Mouse (Mus musculus) thymus, postnatal 10 days (tissue): Measurements from ENCODE around the gene Lta.
A peak's percentile ranks its signal among the peaks of the same experiment; 100 is the strongest.

Experiments used
- DNase-seq, 2 experiments: peaks; one replicate each; pipeline ENCODE4 v3.0.0; 2021; ENCODE audit warnings: low spot score in 2 of 2

The Lta gene

DNA sequence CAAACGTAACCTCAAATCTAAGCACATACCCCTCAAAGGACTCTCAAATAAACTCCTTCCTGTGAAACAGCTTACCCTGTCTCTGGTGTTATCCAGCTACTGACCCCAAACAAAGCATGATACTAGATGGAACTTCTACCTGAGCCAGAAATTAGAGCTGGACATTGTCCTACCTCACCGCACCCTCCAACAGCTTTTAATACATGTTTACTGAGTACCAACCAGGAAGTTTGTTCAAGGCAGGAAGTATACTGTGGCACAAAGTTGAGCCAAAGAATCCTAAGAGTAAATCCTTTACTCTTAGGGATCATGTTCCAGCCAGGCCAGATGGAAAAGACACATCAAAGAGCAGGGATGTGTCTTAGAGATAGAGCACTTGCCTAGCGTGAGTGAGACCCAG is 5.4 kb upstream of the Lta start:
- no peak for DNase-seq

DNA sequence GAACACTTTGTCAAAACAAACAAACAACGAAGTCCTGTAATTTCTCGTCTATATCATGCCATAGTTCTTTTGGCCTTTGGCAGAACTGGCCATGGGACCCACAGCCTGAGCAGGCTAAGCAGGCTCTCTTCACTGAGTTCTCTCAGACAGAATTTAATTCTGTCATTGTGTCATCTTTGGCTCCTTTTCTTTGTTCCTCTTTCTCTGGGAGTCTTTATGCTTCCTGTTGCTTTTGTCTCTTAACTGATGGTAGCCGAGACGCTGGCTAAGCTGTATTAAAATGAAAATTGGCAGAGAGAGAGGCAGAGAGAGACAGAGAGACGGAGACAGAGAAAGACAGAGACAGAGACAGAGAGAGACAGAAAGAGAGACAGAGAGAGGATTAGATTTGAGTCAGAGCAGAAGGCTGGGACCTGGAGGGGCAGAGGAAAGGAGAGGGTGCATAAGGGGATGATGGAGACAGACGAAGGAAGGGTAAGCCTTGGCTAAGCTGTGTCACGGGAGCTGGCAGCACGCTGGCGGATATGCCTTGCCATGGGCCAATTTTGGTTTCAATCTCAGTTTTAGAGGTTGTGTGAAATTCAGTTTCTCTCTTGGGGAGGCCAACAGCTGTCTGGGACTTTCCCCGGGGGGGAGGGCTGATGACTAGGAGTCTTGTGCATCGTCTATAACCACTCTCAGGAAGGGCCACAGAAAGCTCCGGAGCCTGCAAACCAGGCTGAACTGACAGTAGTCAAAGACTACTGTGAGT is 4.8 kb upstream of the Lta start:
- DNase-seq: no peak

- no peak for DNase-seq
Measured at GRCm38 (mm10) chr17:35205380-35205769, 224 bp upstream of the Lta start.

DNA sequence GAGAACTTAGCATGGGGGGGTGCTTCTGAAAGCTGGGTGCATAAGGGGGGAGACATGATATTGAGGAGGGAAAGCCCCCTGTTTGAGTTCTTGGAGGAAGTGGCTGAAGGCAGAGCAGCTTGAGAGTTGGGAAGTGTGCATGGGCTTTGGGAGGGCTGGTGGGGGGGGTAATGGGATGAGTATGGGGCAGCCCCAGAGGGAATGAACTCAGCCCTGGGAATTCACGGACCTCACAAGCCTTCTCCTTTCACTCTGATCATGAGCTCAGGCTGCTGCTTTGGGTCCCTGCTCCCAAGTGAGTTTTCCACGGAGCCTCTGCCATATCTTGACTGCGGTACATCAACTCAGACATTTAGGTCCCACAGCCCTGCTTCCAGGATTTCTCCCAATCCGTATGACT is 2.7 kb downstream of the Lta start:
- DNase-seq: no peak

GRCm38 (mm10) chr17:35201787-35202186 is 3.4 kb downstream of the Lta start, which contains the start of gene Tnf:
Gene Tnf, minus strand, starts transcription at chr17:35202007.
- peak in 1 of 2 experiments; percentile 66 for DNase-seq

DNA sequence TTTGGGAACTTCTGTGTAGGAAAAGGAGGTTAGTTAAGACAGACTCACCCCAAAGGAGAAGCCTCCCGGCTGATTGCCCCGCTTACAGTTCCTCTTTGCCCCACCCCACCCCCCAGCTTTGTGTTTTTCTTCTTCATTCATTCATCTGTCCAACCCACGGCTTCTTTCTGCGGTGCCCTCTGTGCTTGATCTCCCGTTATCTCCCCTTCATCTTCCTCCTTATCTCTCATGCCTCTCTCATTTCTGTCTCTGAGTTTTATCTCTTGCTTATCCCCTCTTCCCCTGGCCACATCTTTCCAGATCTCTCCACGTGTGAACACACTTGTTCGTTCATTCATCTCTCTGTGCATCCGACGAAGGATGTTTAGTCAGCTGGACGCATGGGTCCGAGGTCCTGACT is 4.0 kb downstream of the Lta start:
- no peak for DNase-seq

DNA sequence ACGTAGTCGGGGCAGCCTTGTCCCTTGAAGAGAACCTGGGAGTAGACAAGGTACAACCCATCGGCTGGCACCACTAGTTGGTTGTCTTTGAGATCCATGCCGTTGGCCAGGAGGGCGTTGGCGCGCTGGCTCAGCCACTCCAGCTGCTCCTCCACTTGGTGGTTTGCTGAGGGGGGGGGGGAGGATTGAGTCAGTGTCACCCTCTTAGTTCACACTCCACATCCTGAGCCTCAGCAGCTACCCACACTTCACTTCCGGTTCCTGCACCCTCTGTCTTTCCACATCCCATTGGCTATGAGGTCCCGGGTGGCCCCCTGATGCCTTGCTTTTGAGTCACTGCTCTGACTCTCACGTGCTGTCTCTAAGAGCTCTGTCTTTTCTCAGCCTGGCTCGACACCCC is 4.8 kb downstream of the Lta start:
- peak; percentile 77 to 85 for DNase-seq

DNA sequence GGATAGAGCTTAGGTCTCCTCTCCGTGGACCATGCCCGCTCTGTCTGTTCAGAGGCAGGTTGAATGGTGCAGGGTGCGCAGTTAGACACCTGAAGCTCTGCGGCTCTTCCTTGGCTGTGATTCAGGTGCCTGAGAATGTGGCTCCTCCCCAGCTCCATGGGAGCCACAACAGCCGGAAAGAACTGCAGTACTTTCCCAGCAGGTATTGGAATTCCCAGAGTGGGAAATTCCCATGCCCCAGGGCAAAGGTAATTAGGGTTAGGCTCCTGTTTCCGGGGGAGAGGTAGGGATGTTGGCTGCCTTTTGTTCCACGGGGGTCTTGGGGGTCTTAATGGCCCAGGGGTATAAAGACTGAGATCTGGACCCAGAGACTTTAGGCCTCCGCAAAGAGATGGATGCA is 6.2 kb downstream of the Lta start:
- DNase-seq: no peak

- DNase-seq: no peak
Measured at GRCm38 (mm10) chr17:35198029-35198428, 7.1 kb downstream of the Lta start.

DNA sequence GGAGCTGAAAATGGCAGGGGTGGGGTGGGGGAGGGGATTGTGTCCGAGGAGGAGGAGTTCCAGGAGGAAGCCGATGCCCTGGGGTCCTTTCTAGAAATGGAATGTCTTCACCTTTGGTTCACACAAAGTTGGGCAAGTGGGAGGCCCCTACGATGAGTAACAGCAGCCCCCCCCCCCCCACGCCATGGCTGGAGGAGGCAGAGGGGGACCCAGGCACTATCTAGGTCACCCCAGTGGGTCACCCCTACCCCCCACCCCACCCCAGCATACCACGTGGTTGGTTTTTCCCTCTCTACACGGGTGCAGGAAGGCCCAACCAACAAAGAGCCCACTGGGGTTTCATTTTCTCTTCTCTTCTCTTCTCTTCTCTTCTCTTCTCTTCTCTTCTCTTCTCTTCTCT is 8.0 kb downstream of the Lta start:
- no peak for DNase-seq

GRCm38 (mm10) chr17:35196321-35196641 is 8.9 kb downstream of the Lta start:
- DNase-seq: no peak

DNA sequence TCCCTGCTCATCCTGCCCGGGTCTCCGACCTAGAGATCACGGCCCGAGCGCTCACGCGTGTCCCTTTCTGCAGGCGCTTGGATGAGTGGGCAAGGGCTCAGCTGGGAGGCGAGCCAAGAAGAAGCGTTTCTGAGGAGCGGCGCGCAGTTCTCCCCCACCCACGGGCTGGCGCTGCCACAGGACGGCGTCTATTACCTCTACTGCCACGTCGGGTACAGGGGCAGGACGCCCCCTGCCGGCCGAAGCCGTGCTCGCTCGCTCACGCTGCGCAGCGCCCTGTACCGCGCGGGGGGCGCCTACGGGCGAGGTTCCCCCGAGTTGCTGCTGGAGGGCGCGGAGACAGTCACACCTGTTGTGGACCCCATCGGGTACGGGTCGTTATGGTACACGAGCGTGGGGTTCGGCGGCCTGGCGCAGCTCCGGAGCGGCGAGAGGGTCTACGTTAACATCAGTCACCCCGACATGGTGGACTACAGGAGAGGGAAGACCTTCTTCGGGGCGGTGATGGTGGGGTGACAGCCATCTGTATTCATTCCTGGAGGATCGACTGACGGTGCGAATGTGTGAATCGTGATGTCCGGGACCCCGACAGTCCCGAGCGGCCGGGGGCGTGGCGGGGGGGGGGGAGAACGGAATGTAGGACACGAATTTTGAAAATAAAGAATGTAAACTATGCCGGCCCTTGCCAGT is 9.4 kb downstream of the Lta start:
- DNase-seq: peak; percentile 96 to 99

DNA sequence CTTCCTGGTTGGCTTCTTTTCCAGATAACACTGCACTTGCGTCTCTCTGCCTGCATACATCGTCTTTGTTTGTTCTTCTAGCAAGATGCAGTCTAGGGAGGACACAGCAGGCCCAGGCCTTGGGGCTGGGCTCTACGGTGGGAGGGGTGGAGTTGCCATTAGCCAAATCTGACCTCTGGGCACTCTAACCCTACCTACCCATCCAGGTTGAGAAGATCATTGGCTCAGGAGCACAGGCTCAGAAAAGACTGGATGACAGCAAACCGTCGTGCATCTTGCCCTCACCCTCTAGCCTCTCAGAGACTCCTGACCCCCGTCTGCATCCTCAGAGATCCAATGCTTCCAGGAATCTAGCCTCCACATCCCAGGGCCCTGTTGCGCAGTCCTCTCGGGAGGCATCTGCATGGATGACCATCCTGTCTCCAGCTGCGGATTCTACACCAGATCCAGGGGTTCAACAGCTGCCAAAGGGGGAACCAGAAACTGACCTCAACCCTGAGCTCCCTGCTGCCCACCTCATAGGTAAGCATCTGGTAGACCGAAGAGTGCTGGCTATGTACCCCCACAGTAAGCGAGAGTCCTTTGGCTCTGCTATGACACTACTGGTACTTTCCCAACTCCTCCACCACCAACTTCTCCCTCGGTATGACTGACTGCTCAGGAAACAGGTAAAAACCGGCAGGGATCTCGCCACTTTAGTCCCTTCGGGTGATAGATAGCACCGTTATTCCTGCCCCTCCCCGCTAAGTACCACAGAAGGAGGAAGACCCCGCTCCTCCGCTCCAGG is 10.1 kb downstream of the Lta start:
- no peak for DNase-seq

- peak; percentile 91 for DNase-seq
Measured at GRCm38 (mm10) chr17:35193881-35194843, 11.0 kb downstream of the Lta start, which contains the start of gene Ltb. Gene Ltb, plus strand, starts transcription at chr17:35194439.

DNA sequence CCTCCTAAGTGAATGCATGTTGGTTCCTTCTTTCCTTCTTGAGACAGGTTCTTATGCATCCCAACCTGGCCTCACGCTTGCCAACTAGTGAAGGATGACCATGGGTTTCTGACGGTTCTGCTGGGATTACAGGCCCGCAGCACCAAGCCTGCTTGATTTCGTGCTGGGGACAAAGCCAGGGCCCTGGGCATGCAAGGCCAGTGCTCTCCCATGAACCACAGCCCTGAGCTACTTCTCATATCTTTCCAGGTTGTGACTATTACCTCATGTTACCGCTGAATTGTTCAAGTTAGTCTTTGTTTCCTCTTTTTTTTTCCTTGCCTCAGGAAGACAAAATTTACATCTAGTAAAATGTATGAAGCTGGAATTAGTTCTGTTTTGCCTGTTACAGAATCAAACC is 12.2 kb downstream of the Lta start:
- no peak for DNase-seq

GRCm38 (mm10) chr17:35191723-35192122 is 13.4 kb downstream of the Lta start:
- no peak for DNase-seq

GRCm38 (mm10) chr17:35190096-35190495 is 15.1 kb downstream of the Lta start:
- DNase-seq: peak; percentile 56 to 57

- DNase-seq: no peak
Measured at GRCm38 (mm10) chr17:35189186-35189585, 16.0 kb downstream of the Lta start.

GRCm38 (mm10) chr17:35187959-35188610 is 17.1 kb downstream of the Lta start, which contains the start of gene Lst1:
Gene Lst1, minus strand, starts transcription at chr17:35188439.
- DNase-seq: no peak

DNA sequence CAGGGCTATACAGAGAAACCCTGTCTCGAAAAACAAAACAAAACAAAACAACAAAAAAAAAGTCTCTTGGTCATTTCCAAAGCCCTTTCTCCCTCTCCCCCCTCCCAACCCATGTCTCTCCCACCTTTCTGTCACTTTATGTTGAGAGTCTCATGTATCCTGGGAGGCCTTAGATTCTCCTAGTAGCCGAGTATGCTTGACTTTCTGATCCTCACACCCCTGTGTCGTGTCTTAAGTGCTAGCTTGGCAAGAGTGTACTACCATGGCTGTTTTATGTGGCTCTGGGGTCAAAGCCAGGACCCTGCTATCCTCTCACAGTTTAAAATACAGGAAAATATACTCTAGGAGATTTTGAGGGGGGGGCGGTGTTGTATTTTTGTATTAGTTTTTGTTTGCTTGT is 17.8 kb downstream of the Lta start:
- DNase-seq: no peak

DNA sequence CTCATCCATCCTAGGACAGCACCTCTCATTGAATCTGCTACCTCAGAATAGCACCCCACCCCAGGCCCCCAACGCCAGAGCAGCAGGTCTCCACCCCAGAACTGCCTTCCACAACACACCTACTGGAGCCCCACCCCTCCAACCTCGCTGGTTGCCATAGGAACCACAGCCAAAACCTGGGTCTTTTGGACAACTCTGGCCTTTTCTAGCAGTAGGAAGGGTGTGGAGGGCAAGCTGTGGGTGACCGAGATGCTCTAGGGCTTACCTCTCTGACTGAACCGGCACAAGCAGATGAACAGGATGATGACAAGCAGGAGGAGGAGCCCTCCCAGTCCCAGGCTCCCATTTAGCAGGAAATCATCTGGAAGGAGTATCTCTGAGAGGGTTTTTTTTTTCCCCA is 18.5 kb downstream of the Lta start:
- DNase-seq: peak; percentile 67 to 70
